Mouse (Mus musculus) cerebellum, postnatal 14 days (tissue): Measurements from ENCODE around the gene Hist1h1d.
"Not testable (repeated sequence)": the region's sequence is repeated elsewhere in the genome, so short reads cannot be mapped to it uniquely, and the experiment has no call there.

Experiments
- DNase-seq, 2 experiments: peaks; one replicate each; pipeline ENCODE4 v3.0.0; 2021; ENCODE audit warnings: mixed read lengths in 2 of 2

Gene Hist1h1d

GRCm38 (mm10) chr13:23573898-23574524 is 20.9 kb downstream of the Hist1h1d start, which contains the start of the genes Hist1h2bf and Hist1h2ad:
Gene Hist1h2bf, minus strand, starts transcription at chr13:23574196.
Gene Hist1h2ad, plus strand, starts transcription at chr13:23574381.
- peak; percentile 87 to 89 for DNase-seq

GRCm38 (mm10) chr13:23574546-23575170 is 21.6 kb downstream of the Hist1h1d start:
- DNase-seq: not testable (repeated sequence)

- DNase-seq: peak in 1 of 2 experiments; percentile 58
Observed at GRCm38 (mm10) chr13:23575271-23575851, 22.3 kb downstream of the Hist1h1d start, which contains the start of gene Hist1h3d. Gene Hist1h3d, plus strand, starts transcription at chr13:23575763.

GRCm38 (mm10) chr13:23575864-23576313 is 22.8 kb downstream of the Hist1h1d start:
- DNase-seq: not testable (repeated sequence)

GRCm38 (mm10) chr13:23576351-23576881 is 23.4 kb downstream of the Hist1h1d start:
- DNase-seq: no peak

- no peak for DNase-seq
Observed at GRCm38 (mm10) chr13:23576906-23577639, 24.0 kb downstream of the Hist1h1d start.

- DNase-seq: no peak
Observed at GRCm38 (mm10) chr13:23577835-23578234, 24.8 kb downstream of the Hist1h1d start.

GRCm38 (mm10) chr13:23581408-23582218 is 28.6 kb downstream of the Hist1h1d start, which contains the start of gene Hist1h4d:
Gene Hist1h4d, plus strand, starts transcription at chr13:23581598.
- DNase-seq: peak; percentile 96 to 99

GRCm38 (mm10) chr13:23582219-23583056 is 29.4 kb downstream of the Hist1h1d start:
- DNase-seq: no peak

- no peak for DNase-seq
Observed at GRCm38 (mm10) chr13:23583387-23584068, 30.5 kb downstream of the Hist1h1d start.

GRCm38 (mm10) chr13:23584331-23584730 is 31.3 kb downstream of the Hist1h1d start:
- DNase-seq: no peak

- DNase-seq: peak; percentile 48 to 61
Observed at GRCm38 (mm10) chr13:23585029-23585441, 32.0 kb downstream of the Hist1h1d start.

- peak; percentile 47 to 65 for DNase-seq
Observed at GRCm38 (mm10) chr13:23585442-23586098, 32.5 kb downstream of the Hist1h1d start.

GRCm38 (mm10) chr13:23586099-23586939 is 33.3 kb downstream of the Hist1h1d start:
- DNase-seq: no peak

- DNase-seq: no peak
Observed at GRCm38 (mm10) chr13:23586940-23587225, 33.8 kb downstream of the Hist1h1d start.

- no peak for DNase-seq
Observed at GRCm38 (mm10) chr13:23591206-23591605, 38.1 kb downstream of the Hist1h1d start.

GRCm38 (mm10) chr13:23591886-23592285 is 38.8 kb downstream of the Hist1h1d start:
- DNase-seq: not testable (repeated sequence)

- DNase-seq: peak; percentile 71 to 79
Observed at GRCm38 (mm10) chr13:23592614-23593013, 39.6 kb downstream of the Hist1h1d start.
